Mouse (Mus musculus): ENCODE measurements around the gene Pax5.

DNA sequence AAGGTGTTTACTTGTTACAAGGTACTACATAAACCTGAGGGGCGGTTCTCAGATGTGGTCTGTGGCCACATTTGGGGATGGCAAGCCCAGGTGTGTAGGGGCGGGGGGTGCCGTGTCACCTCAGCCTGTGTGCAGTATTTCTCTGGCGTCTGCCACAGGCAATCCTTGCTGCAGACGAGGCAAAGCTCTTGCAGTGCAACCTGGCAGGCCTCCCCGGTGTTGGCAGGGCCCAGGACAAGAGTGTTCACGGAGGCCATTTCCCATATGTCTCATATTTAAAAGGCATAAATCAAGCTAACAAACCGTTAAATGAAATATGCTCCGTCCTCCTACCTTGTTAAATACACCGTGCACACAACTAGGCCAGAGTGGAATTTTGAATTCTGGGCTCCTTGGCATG lies 141.6 kb downstream of the Pax5 start:
- TF ChIP-seq CTCF (IDR thresholded peaks at IDR 0.05; ENCODE audit: low read depth, low read length) (no peak), POLR2A (IDR thresholded peaks at IDR 0.05; ENCODE audit: borderline replicate concordance, low read depth, low read length) (no peak)
